Mouse (Mus musculus) kidney, adult 9 months (tissue): ENCODE measurements around the gene Dock7.
A peak's percentile ranks its signal among the peaks of the same experiment; 100 is the strongest.

ENCODE experiments used
- DNase-seq: peaks from one replicate; pipeline ENCODE4 v3.0.0; 2022

The Dock7 gene

GRCm38 (mm10) chr4:98887148-98887547 is 233.6 kb downstream of the Dock7 start:
- peak; percentile 61 for DNase-seq
